In the genomic region with DNA sequence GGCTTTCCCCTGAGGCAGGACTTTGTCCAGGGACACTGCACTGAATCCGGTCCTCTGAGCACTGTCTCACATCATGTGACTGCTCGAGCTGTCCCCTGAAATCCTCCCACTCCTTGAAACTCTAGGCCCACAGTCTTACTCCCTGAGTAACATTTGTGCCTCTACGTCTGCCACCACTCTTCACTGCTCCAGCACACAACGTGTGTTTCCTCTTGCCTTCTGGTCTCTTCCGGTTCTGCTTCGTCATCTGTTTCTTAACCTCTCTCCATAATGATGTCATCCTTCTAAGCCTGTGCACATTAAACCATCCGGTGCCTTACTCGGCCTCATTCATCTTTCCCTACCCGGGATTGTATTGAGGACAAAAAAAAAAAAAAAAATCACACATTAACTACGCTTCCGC, we compare ENCODE assay signal across 8 mouse cellular contexts. TPM values are rescaled to one million over a fixed set of nuclear protein-coding genes. Genes with fewer than 3 reads are reported as not detected.
DNase-seq lines count a peak whose midpoint lies in the region; ATAC-seq lines count a peak whose summit lies in the region.

No protein-coding gene starts in this region.

- H3K27me3 ChIP-seq in liver, embryonic 12.5 days (replicated peaks) = no peaks in the 10 kb centered on the region

- no peaks in the 10 kb centered on the region for H3K9me3 ChIP-seq in liver, embryonic 12.5 days (replicated peaks)

- ATAC-seq in liver, embryonic 12.5 days = no peak
- ATAC-seq in erythroblast, adult 5-6 weeks (replicated peaks; ENCODE audit: low FRiP score, poor library complexity, severe bottlenecking) = no peak

- H3K4me3 ChIP-seq in liver, embryonic 12.5 days = no peak overlapping the region

- no peaks in the 10 kb centered on the region for H3K36me3 ChIP-seq in liver, embryonic 12.5 days

- no peak overlapping the region for H3K4me2 ChIP-seq in liver, embryonic 12.5 days

- H3K9ac ChIP-seq in liver, embryonic 12.5 days = no peak overlapping the region

- WGBS in liver, embryonic 12.5 days (ENCODE audit: insufficient replicate concordance) = 46% methylated on average over 11 of the region's 11 CpGs

- H3K4me1 ChIP-seq in liver, embryonic 12.5 days = peaks cover 18% of the 10 kb centered on the region

- 0 out of 2 replicates have a peak overlapping the region, but pooled peaks have one; percentile 49 for H3K27ac ChIP-seq in liver, embryonic 12.5 days

- DNase-seq in adrenal gland, postnatal 10 days = peak; percentile 14
- DNase-seq in adrenal gland, postnatal 25 days = no peak
- peak; percentile 33 to 59 for DNase-seq in spleen, postnatal 36 days (ENCODE audit: low spot score in 2 of 2)
- no peak for DNase-seq in spleen, postnatal 14 days (ENCODE audit: low spot score in 2 of 2)
- DNase-seq in gastrocnemius, postnatal 25 days = no peak
- DNase-seq in thymus, postnatal 25 days = no peak

RNA-seq across cellular contexts. Expression of a gene that starts 28.2 kb away (rescaled TPM):
- 10 to 100 TPM in 1 of 2 experiments, 1 to 10 TPM in 1; 7.6 to 11.0 TPM for total RNA-seq in adrenal gland, postnatal 10 days (2021)
- total RNA-seq in adrenal gland, postnatal 25 days (2021) = 7.5 and 11.1 TPM in 2 replicates
- polyA plus RNA-seq in liver, embryonic 12.5 days (2016; fragmentation: Nextera tagmentation; extraction: Ambion mirVana) = 6.5 and 7.1 TPM in 2 replicates
- 0.63 and 0.77 TPM in 2 replicates for total RNA-seq in erythroblast, adult 5-6 weeks (2015; ENCODE audit: low replicate concordance)
- 1.5 and 4.6 TPM in 2 replicates for total RNA-seq in erythroblast, adult 5-6 weeks (2017; ENCODE audit: low replicate concordance)
- total RNA-seq in gastrocnemius, postnatal 25 days (2021) = 10 to 100 TPM; 42.0 to 42.1 TPM

Comparison
In these comparisons a context has a peak if more than half of its experiments do, and no peak if none do; other contexts are left out.
1. DNase-seq: peak in adrenal gland, postnatal 10 days (single experiment) and spleen, postnatal 36 days (2 of 2); none in adrenal gland, postnatal 25 days (single experiment), spleen, postnatal 14 days (0 of 2), gastrocnemius, postnatal 25 days (single experiment) and thymus, postnatal 25 days (single experiment).